Mouse (Mus musculus) forebrain, embryonic 15.5 days (tissue): ENCODE results near the gene Card9. TPM values are rescaled to one million over a fixed set of nuclear protein-coding genes. Genes with fewer than 3 reads are reported as not detected.

Experiments used
- ATAC-seq: fragments of 200-750 bp; cut with Nextera tagmentation; replicated peaks from 2 replicates; pipeline ENCODE4 v1.8.0; 2017; ENCODE audit warnings: mild to moderate bottlenecking, moderate TSS enrichment, moderate library complexity
- H3K27ac ChIP-seq: fragments of 300-500 bp; sonication (generic); replicated peaks from 2 replicates; pipeline ENCODE4 v1.5.1; 2015; ENCODE audit warnings: mild to moderate bottlenecking, inconsistent platforms
- H3K27me3 ChIP-seq: fragments of 300-500 bp; sonication (generic); 2 replicates; pipeline ENCODE4 v1.6.1; 2015; ENCODE audit warnings: inconsistent platforms
- H3K36me3 ChIP-seq: fragments of 300-500 bp; sonication (generic); 2 replicates; pipeline ENCODE4 v1.6.1; 2015; ENCODE audit warnings: mild to moderate bottlenecking, inconsistent platforms
- H3K4me1 ChIP-seq: fragments of 300-500 bp; sonication (generic); 2 replicates; pipeline ENCODE4 v1.6.1; 2015; ENCODE audit warnings: inconsistent platforms
- H3K4me2 ChIP-seq: fragments of 300-500 bp; sonication (generic); replicated peaks from 2 replicates; pipeline ENCODE4 v1.6.1; 2015; ENCODE audit warnings: mild to moderate bottlenecking, inconsistent platforms
- H3K4me3 ChIP-seq: fragments of 300-500 bp; sonication (generic); 2 replicates; pipeline ENCODE4 v1.5.1; 2015; ENCODE audit warnings: mild to moderate bottlenecking, inconsistent platforms
- H3K9ac ChIP-seq: fragments of 300-500 bp; sonication (generic); replicated peaks from 2 replicates; pipeline ENCODE4 v1.6.1; 2015; ENCODE audit warnings: mild to moderate bottlenecking, inconsistent platforms
- H3K9me3 ChIP-seq: fragments of 300-500 bp; sonication (generic); 2 replicates; pipeline ENCODE4 v1.6.1; 2016; ENCODE audit warnings: inconsistent platforms
- WGBS: fragments of 180-500 bp; shearing (Covaris S2); methylation state at CpG from one replicate; pipeline ENCODE4 v1.1.7; 2015; ENCODE audit warnings: mixed read lengths; 5-methylcytosine and 5-hydroxymethylcytosine counted together
- polyA plus RNA-seq: library from polyadenylated mRNA; unstranded; fragments of >200 nt; fragmentation: Nextera tagmentation; extraction: Ambion mirVana; gene quantifications from 2 replicates; pipeline ENCODE4 v1.2.1, GENCODE M21; 2015

Gene Card9
- polyA plus RNA-seq, 1 experiment from 2014 or later = 1.4 TPM

DNA sequence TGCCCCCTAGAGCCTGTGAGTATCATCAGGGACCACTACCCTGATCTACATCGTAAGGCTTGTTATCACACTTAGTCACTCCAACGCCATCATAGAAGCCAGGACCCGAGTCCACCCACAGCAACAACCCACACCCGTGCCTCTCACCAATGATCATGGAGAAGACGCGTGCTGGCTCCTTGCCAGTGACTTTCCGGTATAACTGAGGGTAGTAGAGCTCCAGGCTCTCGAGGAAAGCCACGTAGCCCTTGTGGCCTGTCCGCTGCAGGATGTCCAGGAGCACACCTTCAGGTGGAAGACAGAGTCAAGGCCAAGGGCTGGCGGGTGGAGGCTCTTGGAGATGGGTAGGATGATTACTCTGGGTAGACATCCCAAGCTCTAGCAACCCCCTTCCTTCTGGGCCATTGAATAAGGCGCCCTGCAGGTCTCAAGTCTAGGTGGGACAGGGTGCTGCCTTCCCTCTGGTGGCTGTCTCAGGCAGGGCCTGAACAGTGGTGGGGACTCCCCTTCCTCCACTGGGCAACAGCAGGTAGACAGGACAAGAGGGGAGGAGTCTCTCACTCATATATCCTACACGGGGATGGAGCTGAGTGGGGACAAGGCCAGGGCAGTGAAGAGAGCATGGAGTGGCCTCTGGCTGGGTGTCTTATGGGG is 1.9 kb downstream of the Card9 start:
- Histone ChIP-seq H3K9ac (no peak overlapping the region), H3K4me1 (no peaks in the 10 kb centered on the region), H3K9me3 (no peaks in the 10 kb centered on the region), H3K36me3 (no peaks in the 10 kb centered on the region), H3K27me3 (no peaks in the 10 kb centered on the region), H3K4me2 (no peak overlapping the region), H3K27ac (no peak overlapping the region), H3K4me3 (no peak overlapping the region)
- ATAC-seq = no peak
- 91% methylated on average over 13 of the region's 13 CpGs for WGBS

DNA sequence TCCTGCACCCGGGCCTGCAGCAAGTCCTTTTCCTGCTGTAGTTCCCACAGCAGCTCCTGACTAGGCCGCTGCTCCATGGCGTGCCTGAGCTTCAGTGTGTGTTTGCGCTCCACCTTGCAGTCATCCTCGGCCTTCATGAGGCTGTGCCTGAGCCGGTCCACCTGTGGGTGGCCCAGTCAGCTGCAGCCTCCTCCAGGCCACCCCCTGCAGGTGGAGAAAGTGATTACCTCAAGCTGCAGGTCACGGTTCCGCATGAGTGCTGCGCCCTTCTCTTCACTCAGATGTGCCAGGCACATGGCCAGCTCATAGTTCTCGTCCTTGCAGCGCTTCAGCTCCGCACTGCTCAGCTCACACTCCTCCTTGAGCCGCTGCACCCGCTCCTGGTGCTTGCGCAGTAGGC is 3.2 kb downstream of the Card9 start:
- ATAC-seq = no peak
- 47% methylated on average over 15 of the region's 15 CpGs for whole genome bisulfite sequencing
- H3K27ac ChIP-seq = no peak overlapping the region

DNA sequence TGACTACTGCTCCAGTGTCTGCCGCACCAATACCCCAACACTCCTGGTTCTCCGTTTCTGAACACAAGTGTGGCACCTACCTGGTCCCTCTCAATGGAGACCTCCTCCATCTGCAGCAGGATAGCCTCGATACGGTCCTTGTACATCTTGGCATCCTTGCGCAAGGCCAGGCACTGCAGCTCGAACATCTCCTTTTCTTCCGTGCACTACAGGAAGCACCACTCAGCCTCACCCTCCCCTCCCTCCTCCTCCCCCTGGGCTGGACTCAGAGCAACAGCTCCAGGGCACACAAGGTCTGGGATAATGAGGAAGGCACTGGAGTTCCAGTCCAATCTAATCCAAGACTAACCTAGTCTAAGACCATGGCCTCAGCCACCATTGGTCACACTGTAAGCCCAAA is 4.0 kb downstream of the Card9 start:
- H3K27ac ChIP-seq = no peak overlapping the region
- no peak overlapping the region for H3K4me3 ChIP-seq
- no peaks in the 10 kb centered on the region for H3K36me3 ChIP-seq
- ATAC-seq = no peak
- H3K4me1 ChIP-seq = peaks cover 12% of the 10 kb centered on the region
- no peaks in the 10 kb centered on the region for H3K9me3 ChIP-seq
- H3K9ac ChIP-seq = no peak overlapping the region
- no peaks in the 10 kb centered on the region for H3K27me3 ChIP-seq
- 69% methylated on average over 7 of the region's 7 CpGs for WGBS
- no peak overlapping the region for H3K4me2 ChIP-seq

More for the DNA sequence above, 3.2 kb downstream of the Card9 start:
- Histone ChIP-seq H3K4me3 (no peak overlapping the region), H3K4me2 (no peak overlapping the region), H3K9ac (no peak overlapping the region), H3K36me3 (no peaks in the 10 kb centered on the region), H3K27me3 (no peaks in the 10 kb centered on the region), H3K9me3 (no peaks in the 10 kb centered on the region), H3K4me1 (peaks cover 10% of the 10 kb centered on the region)

DNA sequence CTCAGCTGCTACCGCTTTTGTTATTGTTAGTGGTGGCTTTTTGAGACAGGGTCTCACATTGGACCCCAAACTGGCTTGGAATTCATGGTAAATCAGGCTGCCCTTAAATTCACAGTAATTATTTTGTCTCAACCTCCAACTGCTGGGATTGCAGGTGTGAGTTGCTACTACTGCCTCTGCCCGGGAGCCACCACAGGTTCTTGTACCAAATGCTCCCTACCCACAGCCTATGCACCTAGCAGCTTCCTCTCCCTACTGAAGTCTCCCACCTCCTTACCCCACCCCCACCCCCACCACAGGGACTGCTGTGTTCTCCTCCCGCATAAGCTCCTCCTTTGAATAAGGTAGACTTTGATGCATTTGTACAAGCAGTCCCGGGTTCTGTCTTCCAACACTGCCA is 4.5 kb downstream of the Card9 start:
- H3K27ac ChIP-seq = no peak overlapping the region
- H3K9me3 ChIP-seq = no peaks in the 10 kb centered on the region
- H3K4me2 ChIP-seq = no peak overlapping the region
- H3K4me3 ChIP-seq = no peak overlapping the region
- no peak for ATAC-seq
- 87% methylated on average over 4 of the region's 4 CpGs for whole genome bisulfite sequencing
- H3K4me1 ChIP-seq = peaks cover 13% of the 10 kb centered on the region
- H3K36me3 ChIP-seq = no peaks in the 10 kb centered on the region
- H3K27me3 ChIP-seq = no peaks in the 10 kb centered on the region
- H3K9ac ChIP-seq = no peak overlapping the region

DNA sequence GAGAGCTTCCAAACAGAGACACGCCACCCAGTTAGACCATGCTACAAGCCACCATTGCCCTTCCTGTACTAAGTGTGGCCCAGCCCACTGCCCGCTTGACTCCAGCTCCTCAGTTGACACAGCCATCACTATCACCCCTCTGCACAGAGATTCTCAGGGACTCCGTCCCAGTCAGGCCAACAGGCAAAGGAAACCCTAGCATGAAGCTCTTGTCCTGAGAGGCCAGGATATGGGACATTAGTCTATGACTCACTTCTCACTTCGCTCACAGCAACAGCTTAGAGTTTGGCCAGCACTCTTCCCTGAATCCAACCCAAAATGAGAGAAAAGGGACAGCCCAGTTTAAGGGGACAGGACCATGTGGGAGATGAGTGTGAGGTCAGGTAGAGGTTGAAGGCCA is 6.3 kb downstream of the Card9 start:
- Histone ChIP-seq H3K27me3 (no peaks in the 10 kb centered on the region), H3K4me3 (no peak overlapping the region), H3K4me2 (no peak overlapping the region), H3K9me3 (no peaks in the 10 kb centered on the region), H3K36me3 (peaks cover 4% of the 10 kb centered on the region; the same call in 1 of the 2 replicates), H3K9ac (no peak overlapping the region), H3K27ac (no peak overlapping the region), H3K4me1 (peaks cover 25% of the 10 kb centered on the region)
- ATAC-seq = no peak
- WGBS = 96% methylated on average over 4 of the region's 4 CpGs

DNA sequence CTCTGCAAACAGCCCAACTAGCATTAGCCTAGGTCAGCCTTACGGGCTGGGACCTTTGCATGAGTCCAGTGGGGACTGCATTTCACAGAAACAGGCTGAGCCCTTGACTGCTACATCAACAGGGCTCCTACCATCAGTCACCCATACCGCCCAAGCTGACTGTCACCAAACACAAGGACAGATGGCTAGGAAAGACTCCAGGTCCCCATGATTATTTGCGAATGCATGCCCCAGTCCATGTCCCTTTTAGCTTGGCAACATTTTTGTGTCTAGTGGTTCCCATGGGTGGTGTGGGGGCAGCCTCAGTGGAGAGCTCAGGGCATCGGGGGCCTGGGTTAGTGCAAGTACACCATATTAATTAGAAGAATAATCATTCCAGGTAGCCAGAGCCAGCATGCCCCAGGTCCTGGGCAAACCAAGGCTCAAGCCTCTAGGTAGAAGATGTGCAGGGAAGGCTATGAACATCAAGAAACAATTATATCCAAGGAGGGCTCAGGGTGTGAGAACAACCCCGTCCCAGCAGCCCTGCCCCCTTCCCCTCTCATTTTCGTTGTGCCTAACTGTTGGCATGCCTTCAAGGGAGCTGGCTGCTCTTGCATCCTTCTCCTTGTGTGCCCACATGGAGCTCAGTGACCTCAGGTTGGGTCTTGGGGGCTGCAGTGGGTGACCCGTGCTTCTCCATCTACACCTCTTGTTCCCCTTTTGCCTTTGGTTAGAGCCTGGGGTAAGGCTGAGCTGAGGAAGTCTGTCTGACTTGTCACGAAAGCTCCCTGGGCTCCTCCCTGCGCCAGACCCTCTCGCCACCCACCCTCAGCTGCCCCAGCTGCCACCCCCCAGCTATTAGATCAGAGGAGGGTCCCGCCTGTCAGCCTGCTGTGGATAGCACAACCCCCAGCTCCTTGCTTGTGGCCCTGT is 7.4 kb downstream of the Card9 start:
- no peak overlapping the region for H3K27ac ChIP-seq
- peak overlapping the region; percentile 80 for H3K4me2 ChIP-seq
- peak overlapping the region; percentile 96 for H3K9ac ChIP-seq
- H3K9me3 ChIP-seq = no peaks in the 10 kb centered on the region
- 89% methylated on average over 11 of the region's 11 CpGs for WGBS
- peak overlapping the region; percentile 61 for H3K4me3 ChIP-seq
- H3K4me1 ChIP-seq = peaks cover 25% of the 10 kb centered on the region
- H3K36me3 ChIP-seq = peaks cover 13% of the 10 kb centered on the region
- ATAC-seq = no peak
- no peaks in the 10 kb centered on the region for H3K27me3 ChIP-seq

DNA sequence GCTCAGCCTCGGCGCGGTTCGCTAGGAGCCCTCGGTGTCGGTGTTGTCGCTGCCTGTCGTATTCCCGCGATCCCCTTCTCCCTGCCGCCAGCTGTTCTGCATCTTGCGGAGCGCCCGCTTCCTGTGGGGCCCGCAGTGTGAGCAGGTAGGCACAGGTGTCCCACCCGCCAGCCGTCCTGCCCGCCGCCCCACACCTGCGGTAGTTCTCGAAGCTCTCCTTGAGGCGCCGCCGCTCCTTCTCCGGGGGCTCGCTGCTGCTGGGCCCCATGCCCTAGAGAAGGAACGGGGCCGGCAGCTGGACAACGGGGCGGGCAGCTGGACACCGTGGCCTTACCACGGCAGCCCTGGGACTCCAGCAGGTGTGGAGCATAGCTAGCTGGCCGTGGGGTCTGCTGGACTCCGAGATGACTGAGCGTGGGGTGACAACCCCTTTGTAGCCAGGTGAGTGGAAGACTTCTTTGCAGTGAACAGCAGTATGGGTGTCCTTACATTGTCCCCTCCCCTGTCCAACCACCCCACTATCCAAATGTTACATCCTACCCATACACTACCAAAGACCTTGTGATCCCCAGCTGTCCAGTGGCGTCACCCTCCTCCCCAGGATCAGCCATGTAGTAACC is 8.3 kb downstream of the Card9 start:
- no peaks in the 10 kb centered on the region for H3K27me3 ChIP-seq
- H3K4me2 ChIP-seq = peak overlapping the region; percentile 80
- peak; percentile 45 for ATAC-seq
- H3K36me3 ChIP-seq = peaks cover 23% of the 10 kb centered on the region
- H3K27ac ChIP-seq = peak overlapping the region; percentile 92
- peak overlapping the region; percentile 61 for H3K4me3 ChIP-seq
- peak overlapping the region; percentile 96 for H3K9ac ChIP-seq
- 2% methylated on average over 36 of the region's 36 CpGs for WGBS
- no peaks in the 10 kb centered on the region for H3K9me3 ChIP-seq
- H3K4me1 ChIP-seq = peaks cover 25% of the 10 kb centered on the region

DNA sequence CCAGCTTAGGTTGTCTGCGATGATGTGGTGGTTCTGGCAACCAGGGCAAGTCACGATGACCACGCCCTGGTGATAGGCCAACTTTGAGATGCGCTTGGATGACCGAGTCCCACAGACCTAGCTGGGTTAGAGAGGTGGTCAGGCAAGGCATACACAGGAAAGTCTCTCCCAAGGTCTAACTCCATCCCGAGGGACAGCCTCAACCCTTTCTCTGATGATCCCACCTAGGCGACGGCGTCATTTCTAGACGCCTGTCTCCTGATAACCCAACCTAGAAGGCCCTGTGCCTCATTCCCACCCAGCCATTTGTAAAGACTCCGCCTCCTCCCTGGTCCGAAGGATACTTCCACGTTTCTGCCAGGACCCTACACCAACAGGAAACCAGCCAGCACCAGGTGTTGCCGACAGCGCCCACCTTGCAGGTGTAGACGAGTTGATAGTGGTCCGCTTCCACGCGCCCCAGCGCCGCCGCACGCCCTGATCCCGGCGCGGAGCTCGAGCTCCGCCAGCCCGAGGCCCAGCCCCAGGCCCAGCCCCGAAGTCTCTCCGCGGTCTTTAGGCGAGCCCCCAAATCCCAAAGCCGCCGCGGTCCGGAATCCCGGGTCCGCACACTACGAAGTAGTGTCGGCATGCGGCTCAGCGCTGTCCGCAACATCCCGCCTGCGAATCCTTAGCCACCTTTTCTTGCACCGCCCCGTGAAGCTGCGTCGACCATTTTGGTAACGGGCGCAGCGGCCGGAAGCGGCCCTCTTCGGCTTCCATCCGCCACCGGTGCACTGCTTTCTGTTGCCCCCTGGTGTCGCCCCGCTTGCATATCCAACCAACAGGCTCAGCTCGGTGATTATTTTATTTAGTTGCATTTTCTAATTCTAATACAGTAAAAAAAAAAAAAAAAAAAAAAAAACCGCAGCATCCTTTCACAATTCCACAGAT is 9.1 kb downstream of the Card9 start, which contains the start of gene Dnlz:
Dnlz (minus strand) TSS at position 753 of the 933 bp plus-strand sequence.
- peaks cover 25% of the 10 kb centered on the region for H3K4me1 ChIP-seq
- H3K27ac ChIP-seq = peak within 1 kb of the TSS; percentile 92
- peak; percentile 84 for ATAC-seq
- peak within 1 kb of the TSS; percentile 96 for H3K9ac ChIP-seq
- peak within 1 kb of the TSS; percentile 80 for H3K4me2 ChIP-seq
- H3K4me3 ChIP-seq = peak within 1 kb of the TSS; percentile 61
- WGBS = 2% methylated on average over 62 of the region's 62 CpGs
- peaks cover 30% of the 10 kb centered on the region for H3K36me3 ChIP-seq
- H3K27me3 ChIP-seq = no peaks in the 10 kb centered on the region
- no peaks in the 10 kb centered on the region for H3K9me3 ChIP-seq

DNA sequence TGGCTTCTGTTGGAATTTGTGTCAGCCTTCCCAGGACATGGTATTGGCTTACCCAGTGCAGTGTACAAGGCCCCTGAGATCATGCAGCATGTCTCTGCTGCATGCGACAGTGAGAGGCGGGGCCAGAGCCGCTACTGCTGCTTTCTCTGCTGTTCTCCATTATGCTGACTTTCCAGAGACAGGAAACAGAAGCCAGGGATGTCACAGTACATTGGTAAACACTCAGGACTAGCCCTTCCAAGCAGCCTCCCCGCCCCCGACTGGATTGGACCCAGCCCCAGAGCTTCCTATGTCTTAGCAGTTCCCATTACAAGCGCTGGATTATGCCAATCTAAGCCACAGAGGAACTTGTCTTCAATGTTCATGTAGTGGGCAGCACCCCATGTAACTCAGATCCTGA is 12.5 kb downstream of the Card9 start:
- H3K9ac ChIP-seq = no peak overlapping the region
- H3K4me2 ChIP-seq = no peak overlapping the region
- 80% methylated on average over 6 of the region's 6 CpGs for WGBS
- H3K4me1 ChIP-seq = peaks cover 22% of the 10 kb centered on the region
- no peak for ATAC-seq
- H3K27ac ChIP-seq = no peak overlapping the region
- no peaks in the 10 kb centered on the region for H3K9me3 ChIP-seq
- H3K27me3 ChIP-seq = no peaks in the 10 kb centered on the region
- H3K4me3 ChIP-seq = no peak overlapping the region
- H3K36me3 ChIP-seq = peaks cover 62% of the 10 kb centered on the region

DNA sequence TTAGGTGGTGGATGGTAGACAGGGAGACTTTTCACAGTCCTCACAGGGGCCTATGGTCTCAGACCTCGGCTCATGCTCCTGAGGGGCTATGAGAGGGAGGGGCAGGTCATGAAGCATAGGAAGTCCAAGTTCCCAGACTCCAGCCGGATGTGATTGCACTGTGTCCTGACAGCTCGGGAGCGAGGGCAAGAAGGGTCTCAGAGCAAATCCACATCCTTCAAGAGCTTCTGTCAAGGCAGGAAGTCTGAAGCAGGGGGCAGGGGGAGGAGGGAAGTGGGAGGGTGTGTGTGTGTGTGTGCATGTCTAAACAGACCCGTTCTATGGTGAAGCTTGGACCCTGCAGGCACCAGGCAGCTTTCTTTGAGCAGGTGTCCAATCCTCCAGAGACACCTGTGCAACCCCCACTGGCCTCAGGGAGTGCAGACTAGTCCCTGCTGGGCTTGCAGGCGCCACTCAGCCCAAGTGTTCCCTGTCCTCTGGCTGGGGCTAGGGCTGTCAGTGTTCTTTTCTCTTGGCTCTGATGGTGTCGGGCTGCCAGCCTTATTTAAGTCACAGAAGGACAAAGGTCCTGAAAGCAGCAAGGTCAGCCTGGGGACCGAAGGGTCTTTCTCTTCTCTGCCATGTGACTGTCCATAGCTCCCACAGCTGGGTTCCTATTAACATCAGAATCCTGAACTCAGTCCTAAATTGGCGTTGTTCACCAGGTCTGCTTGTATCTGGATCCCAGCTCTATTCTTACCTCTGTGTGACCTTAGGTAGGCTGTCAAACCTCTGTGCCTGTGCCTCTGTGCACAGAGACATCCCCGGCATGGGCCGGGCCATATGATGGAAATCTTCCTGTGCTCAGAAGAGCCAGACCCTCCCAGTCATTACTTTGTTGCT is 17.9 kb downstream of the Card9 start:
- no peaks in the 10 kb centered on the region for H3K27me3 ChIP-seq
- H3K9ac ChIP-seq = no peak overlapping the region
- no peaks in the 10 kb centered on the region for H3K9me3 ChIP-seq
- peaks cover 77% of the 10 kb centered on the region for H3K36me3 ChIP-seq
- H3K4me1 ChIP-seq = no peaks in the 10 kb centered on the region; the same call in 1 of the 2 replicates
- H3K4me3 ChIP-seq = no peak overlapping the region
- WGBS = 74% methylated on average over 11 of the region's 11 CpGs
- ATAC-seq = no peak
- H3K27ac ChIP-seq = no peak overlapping the region
- no peak overlapping the region for H3K4me2 ChIP-seq

DNA sequence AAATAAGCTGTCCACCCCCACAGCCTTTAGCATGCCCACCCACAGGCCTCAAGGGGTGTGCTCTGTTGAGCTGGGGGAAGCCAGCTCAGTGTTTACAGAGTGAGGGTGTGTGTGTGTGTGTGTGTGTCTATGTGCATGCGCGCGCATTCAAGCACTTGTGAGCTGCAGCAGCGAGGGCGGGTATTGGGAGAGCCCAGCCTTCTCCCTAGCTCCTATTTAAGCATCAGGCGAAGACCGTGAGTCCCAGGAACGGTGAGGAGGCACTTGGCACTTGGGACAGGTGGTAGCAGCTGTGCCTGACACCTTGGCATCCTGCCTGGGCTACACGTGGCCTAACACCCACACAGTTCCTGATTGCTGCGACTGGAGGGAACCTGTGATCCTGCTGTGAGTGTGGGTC is 18.7 kb downstream of the Card9 start:
- no peak overlapping the region for H3K4me2 ChIP-seq
- H3K36me3 ChIP-seq = peaks cover 69% of the 10 kb centered on the region
- H3K4me3 ChIP-seq = no peak overlapping the region
- no peak for ATAC-seq
- no peak overlapping the region for H3K9ac ChIP-seq
- no peaks in the 10 kb centered on the region for H3K9me3 ChIP-seq
- H3K4me1 ChIP-seq = no peaks in the 10 kb centered on the region; the same call in 1 of the 2 replicates
- H3K27ac ChIP-seq = no peak overlapping the region
- H3K27me3 ChIP-seq = no peaks in the 10 kb centered on the region
- WGBS = 68% methylated on average over 10 of the region's 10 CpGs
